Mouse (Mus musculus) myocyte (in vitro differentiated cells): Measurements from ENCODE around the gene Acss2. TPM values are rescaled to one million over a fixed set of nuclear protein-coding genes. Genes with fewer than 3 reads are reported as not detected.

Source experiments
- H3K27me3 ChIP-seq: one replicate; pipeline ENCODE4 v1.6.1; 2011; ENCODE audit not compliant: control insufficient read depth, insufficient read depth, insufficient read length
- H3K36me3 ChIP-seq: one replicate; pipeline ENCODE4 v1.6.1; 2011; ENCODE audit not compliant: control insufficient read depth, insufficient read depth
- H3K4me2 ChIP-seq: one replicate; pipeline ENCODE4 v1.6.1; 2011; ENCODE audit warnings: low read depth, control low read depth
- H3K4me3 ChIP-seq: one replicate; pipeline ENCODE4 v1.5.1; 2011; ENCODE audit warnings: mild to moderate bottlenecking, control low read depth, moderate library complexity
- H3K79me2 ChIP-seq: one replicate; pipeline ENCODE4 v1.6.1; 2011; ENCODE audit not compliant: control insufficient read depth, insufficient read depth
- H3ac ChIP-seq: one replicate; pipeline ENCODE4 v1.6.1; 2011; ENCODE audit not compliant: control insufficient read depth, insufficient read length
- CEBPB ChIP-seq: IDR thresholded peaks from 2 replicates; pipeline ENCODE4 v1.6.1; 2011; ENCODE audit warnings: mild to moderate bottlenecking, moderate library complexity; ENCODE audit not compliant: poor library complexity, insufficient read depth, severe bottlenecking
- E2F4 ChIP-seq: IDR thresholded peaks from one replicate; pipeline ENCODE4 v1.6.1; 2011; ENCODE audit warnings: mild to moderate bottlenecking, control low read depth, moderate library complexity; ENCODE audit not compliant: insufficient read depth
- MAX ChIP-seq: IDR thresholded peaks from one replicate; pipeline ENCODE4 v1.6.1; 2011; ENCODE audit warnings: low read depth, mild to moderate bottlenecking, control low read depth
- MYOD1 ChIP-seq, 3 experiments: IDR thresholded peaks; one replicate each; pipeline ENCODE4 v1.6.1; 2011; ENCODE audit warnings: control low read depth in 2 of 3, low read depth in 2 of 3, mild to moderate bottlenecking in 2 of 3, moderate library complexity in 1 of 3; ENCODE audit not compliant: insufficient read length in 2 of 3, control insufficient read depth in 1 of 3
- MYOG ChIP-seq, 3 experiments: IDR thresholded peaks; one replicate each; pipeline ENCODE4 v1.6.1; 2011; ENCODE audit warnings: control low read depth in 2 of 3, low read depth in 2 of 3, mild to moderate bottlenecking in 2 of 3; ENCODE audit not compliant: insufficient read length in 2 of 3, control insufficient read depth in 1 of 3, insufficient read depth in 1 of 3
- POLR2A ChIP-seq: IDR thresholded peaks from one replicate; pipeline ENCODE4 v1.6.1; 2011; ENCODE audit warnings: low read depth, mild to moderate bottlenecking, control low read depth, moderate library complexity; ENCODE audit not compliant: insufficient read length
- POLR2AphosphoS2 ChIP-seq: IDR thresholded peaks from one replicate; pipeline ENCODE4 v1.6.1; 2011; ENCODE audit warnings: low read depth, control low read depth; ENCODE audit not compliant: insufficient read length
- REST ChIP-seq: IDR thresholded peaks from one replicate; pipeline ENCODE4 v1.6.1; 2011; ENCODE audit warnings: mild to moderate bottlenecking, control low read depth, moderate library complexity; ENCODE audit not compliant: insufficient read depth, insufficient read length
- SRF ChIP-seq: IDR thresholded peaks from one replicate; pipeline ENCODE4 v1.6.1; 2011; ENCODE audit warnings: low read depth; ENCODE audit not compliant: control insufficient read depth, insufficient read length
- TCF12 ChIP-seq: IDR thresholded peaks from one replicate; pipeline ENCODE4 v1.6.1; 2011; ENCODE audit warnings: mild to moderate bottlenecking, control low read depth; ENCODE audit not compliant: poor library complexity, insufficient read depth, severe bottlenecking
- TCF3 ChIP-seq: IDR thresholded peaks from one replicate; pipeline ENCODE4 v1.6.1; 2011; ENCODE audit warnings: low read depth, control low read depth; ENCODE audit not compliant: insufficient read length
- USF1 ChIP-seq: IDR thresholded peaks from one replicate; pipeline ENCODE4 v1.6.1; 2011; ENCODE audit warnings: low read depth, mild to moderate bottlenecking, control low read depth, moderate library complexity
- polyA plus RNA-seq: library from polyadenylated mRNA; unstranded; fragments of >200 nt; fragmentation: generic; extraction: Trizol; gene quantifications from one replicate; pipeline ENCODE4 v1.2.1, GENCODE M21; 2012; ENCODE audit warnings: missing spikeins

Gene Acss2
- polyA plus RNA-seq, 1 experiment, result 25.8 TPM

GRCm38 (mm10) chr2:155623996-155624395 lies 106.2 kb downstream of the Acss2 start:
- Histone ChIP-seq H3K4me3 (no peak overlapping the region), H3K79me2 (no peaks in the 10 kb centered on the region), H3ac (no peak overlapping the region), H3K36me3 (peaks cover 4% of the 10 kb centered on the region), H3K27me3 (no peaks in the 10 kb centered on the region), H3K4me2 (no peak overlapping the region)
- no peak for TF ChIP-seq E2F4
- no peak for TF ChIP-seq POLR2A
- TF ChIP-seq MYOG (IDR thresholded peaks at IDR 0.05; ENCODE audit: control insufficient read depth in 1 of 3, insufficient read depth in 1 of 3, insufficient read length in 2 of 3, low read depth in 2 of 3), result no peak
- no peak for TF ChIP-seq TCF12
- no peak for TF ChIP-seq POLR2AphosphoS2

- Histone ChIP-seq H3K27me3 (no peaks in the 10 kb centered on the region), H3K4me3 (no peak overlapping the region), H3K4me2 (peak overlapping the region; percentile 45), H3ac (no peak overlapping the region), H3K36me3 (peaks cover 4% of the 10 kb centered on the region), H3K79me2 (no peaks in the 10 kb centered on the region)
- TF ChIP-seq CEBPB (no peak), TCF3 (no peak), POLR2AphosphoS2 (no peak), USF1 (peak; percentile 38), TCF12 (no peak), SRF (no peak)
Observed at GRCm38 (mm10) chr2:155624730-155625129, 107.0 kb downstream of the Acss2 start.

- Histone ChIP-seq H3K4me2 (no peak overlapping the region), H3K4me3 (no peak overlapping the region), H3K79me2 (no peaks in the 10 kb centered on the region), H3ac (no peak overlapping the region), H3K27me3 (no peaks in the 10 kb centered on the region), H3K36me3 (peaks cover 4% of the 10 kb centered on the region)
- no peak for TF ChIP-seq TCF3
- TF ChIP-seq MYOD1 (IDR thresholded peaks at IDR 0.05; ENCODE audit: control insufficient read depth in 1 of 3, insufficient read length in 2 of 3, low read depth in 2 of 3), result no peak
- TF ChIP-seq POLR2AphosphoS2, result peak; percentile 21
- TF ChIP-seq TCF12, result no peak
- TF ChIP-seq CEBPB, result no peak
- no peak for TF ChIP-seq E2F4
- TF ChIP-seq POLR2A, result no peak
- no peak for TF ChIP-seq USF1
Observed at GRCm38 (mm10) chr2:155626277-155626676, 108.5 kb downstream of the Acss2 start.

- H3K4me2 ChIP-seq, result no peak overlapping the region
- no peak overlapping the region for H3K4me3 ChIP-seq
- H3K79me2 ChIP-seq, result no peaks in the 10 kb centered on the region
- TF ChIP-seq POLR2AphosphoS2 (no peak), MYOG (IDR thresholded peaks at IDR 0.05; ENCODE audit: control insufficient read depth in 1 of 3, insufficient read depth in 1 of 3, insufficient read length in 2 of 3, low read depth in 2 of 3) (no peak), MYOD1 (IDR thresholded peaks at IDR 0.05; ENCODE audit: control insufficient read depth in 1 of 3, insufficient read length in 2 of 3, low read depth in 2 of 3) (no peak), E2F4 (no peak), USF1 (no peak), SRF (no peak), CEBPB (no peak), TCF12 (no peak), POLR2A (no peak), TCF3 (no peak), MAX (no peak), REST (no peak)
- peaks cover 4% of the 10 kb centered on the region for H3K36me3 ChIP-seq
- H3ac ChIP-seq, result no peak overlapping the region
- H3K27me3 ChIP-seq, result no peaks in the 10 kb centered on the region
Observed at GRCm38 (mm10) chr2:155627030-155627738, 109.4 kb downstream of the Acss2 start.

- peaks cover 4% of the 10 kb centered on the region for H3K36me3 ChIP-seq
- H3K27me3 ChIP-seq, result no peaks in the 10 kb centered on the region
- no peak for TF ChIP-seq TCF12
- no peak for TF ChIP-seq USF1
- no peak for TF ChIP-seq TCF3
- TF ChIP-seq MYOG (IDR thresholded peaks at IDR 0.05; ENCODE audit: control insufficient read depth in 1 of 3, insufficient read depth in 1 of 3, insufficient read length in 2 of 3, low read depth in 2 of 3), result no peak
- no peak for TF ChIP-seq SRF
- no peak for TF ChIP-seq POLR2AphosphoS2
- no peak overlapping the region for H3K4me2 ChIP-seq
- no peaks in the 10 kb centered on the region for H3K79me2 ChIP-seq
- H3K4me3 ChIP-seq, result no peak overlapping the region
- H3ac ChIP-seq, result no peak overlapping the region
Observed at GRCm38 (mm10) chr2:155628112-155628511, 110.4 kb downstream of the Acss2 start.
